Mouse (Mus musculus): ENCODE measurements at regions not wholly inside any gene's neighbourhood (a gene's known extent, or its start where the extent isn't known, plus 50 kb on each side); places are given as distances from the start of the nearest gene placed in this dataset.
"Not testable (repeated sequence)": the region's sequence is repeated elsewhere in the genome, so short reads cannot be mapped to it uniquely, and the experiment has no call there.

DNA sequence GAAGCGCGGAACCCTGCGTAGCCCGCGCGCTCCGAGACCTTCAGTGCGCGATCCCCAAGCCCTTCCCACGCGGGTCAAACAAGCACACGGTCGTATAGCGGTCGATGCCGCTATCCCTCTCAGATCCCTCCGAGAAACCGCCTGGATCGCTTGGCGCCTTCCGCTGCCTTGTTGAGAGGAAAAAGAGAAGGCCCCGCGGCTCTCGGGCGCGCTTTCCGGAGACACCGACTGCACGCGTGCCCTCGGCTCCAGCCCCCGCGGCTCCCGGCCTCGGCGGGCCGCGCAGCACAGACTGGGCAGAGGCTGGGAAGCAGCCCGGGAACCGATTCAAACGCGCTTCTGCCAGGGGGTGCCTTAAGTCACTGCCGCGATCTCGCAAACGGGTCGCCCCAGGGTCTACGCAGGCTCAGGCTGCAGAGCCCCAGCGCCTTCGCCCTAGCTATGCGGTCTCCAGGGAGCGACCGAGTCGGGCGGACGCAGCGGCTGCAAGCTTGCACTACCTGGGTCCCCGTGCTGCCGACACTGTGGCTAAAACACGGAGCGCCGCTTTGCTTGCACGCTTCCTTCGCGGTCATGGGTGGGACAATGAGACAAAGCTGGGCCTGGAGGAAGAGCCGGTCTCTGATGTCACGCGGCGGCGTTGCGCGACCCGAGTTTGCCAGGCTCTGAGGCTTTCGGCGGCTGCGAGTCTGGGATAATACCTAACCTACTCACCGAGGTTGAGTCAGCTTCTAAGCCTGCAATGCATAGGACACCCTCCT, 87.3 kb downstream of the Crisp4 start:
- peak; percentile 38 for DNase-seq (ENCODE audit: low spot score)

- DNase-seq (ENCODE audit: low spot score): no peak
Observed at GRCm38 (mm10) chr1:18057646-18058210, 88.0 kb downstream of the Crisp4 start.

GRCm38 (mm10) chr1:18057003-18057402, 88.7 kb downstream of the Crisp4 start:
- not testable (repeated sequence) for DNase-seq (ENCODE audit: low spot score)

- no peak for DNase-seq (ENCODE audit: low spot score)
Observed at GRCm38 (mm10) chr1:18030226-18030625, 115.5 kb downstream of the Crisp4 start.

DNA sequence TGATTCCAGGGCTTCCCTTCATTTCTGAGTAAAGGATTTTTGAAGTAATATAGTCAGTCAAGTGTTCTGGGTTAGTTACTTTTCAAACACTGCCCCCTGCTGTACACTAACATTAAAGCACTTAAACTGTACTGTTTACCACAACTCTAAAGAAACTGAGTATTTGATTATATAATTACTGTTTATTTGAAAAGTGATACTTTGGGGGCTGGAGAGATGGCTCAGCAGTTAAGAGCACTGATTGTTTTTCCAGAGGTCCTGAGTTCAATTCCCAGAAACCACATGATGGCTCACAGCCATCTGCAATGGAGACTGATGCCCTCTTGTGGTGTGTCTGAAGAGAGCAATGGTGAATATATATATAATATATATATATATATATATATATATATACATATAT, 132.8 kb downstream of the Crisp4 start:
- DNase-seq (ENCODE audit: low spot score): not testable (repeated sequence)

- DNase-seq (ENCODE audit: low spot score): peak; percentile 48
Observed at GRCm38 (mm10) chr1:17980604-17981003, 165.1 kb downstream of the Crisp4 start.

DNA sequence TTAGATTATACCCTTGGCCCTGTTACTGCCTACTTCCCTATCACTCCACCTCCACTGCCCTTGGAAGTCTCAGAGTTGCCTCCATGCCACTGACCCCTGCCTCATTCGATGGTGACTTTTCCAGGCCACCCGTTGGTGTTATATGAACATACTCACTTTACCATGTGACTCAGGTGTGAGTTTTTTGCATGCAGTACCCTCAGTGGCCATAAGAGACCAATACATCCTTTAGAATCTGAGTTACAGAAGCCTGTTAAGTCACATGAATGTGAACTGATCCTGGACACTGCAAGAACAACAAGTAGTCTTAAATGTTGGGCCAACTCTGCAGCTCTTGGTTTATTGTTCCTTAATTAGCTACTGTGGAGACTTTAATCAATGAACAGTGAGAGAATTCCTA, 167.6 kb downstream of the Crisp4 start:
- DNase-seq (ENCODE audit: low spot score): no peak

DNA sequence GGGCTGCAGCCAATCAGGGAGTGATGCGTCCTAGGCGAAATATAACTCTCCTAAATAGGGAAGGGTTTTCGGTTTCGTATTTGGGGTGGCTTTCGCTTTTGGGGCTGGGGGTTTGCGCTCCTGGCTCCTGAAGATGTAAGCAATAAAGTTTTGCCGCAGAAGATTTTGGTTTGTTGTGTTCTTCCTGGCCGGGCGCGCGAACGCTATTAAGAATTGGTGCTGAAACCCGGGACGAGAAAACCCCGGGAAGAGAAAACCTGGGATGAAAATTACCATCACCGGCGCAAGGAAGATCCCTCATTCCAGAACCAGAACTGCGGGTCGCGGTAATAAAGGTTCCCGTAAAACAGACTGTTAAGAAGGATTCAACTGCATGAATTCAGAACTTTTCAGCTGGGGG, 188.8 kb downstream of the Crisp4 start:
- DNase-seq (ENCODE audit: low spot score): not testable (repeated sequence)

- DNase-seq (ENCODE audit: low spot score): not testable (repeated sequence)
Observed at GRCm38 (mm10) chr1:17932108-17932810, 213.4 kb downstream of the Crisp4 start.

Measured in testis, postnatal 10 days (tissue).